Comparison of ENCODE assay signal across 24 mouse cellular contexts in the genomic region with DNA sequence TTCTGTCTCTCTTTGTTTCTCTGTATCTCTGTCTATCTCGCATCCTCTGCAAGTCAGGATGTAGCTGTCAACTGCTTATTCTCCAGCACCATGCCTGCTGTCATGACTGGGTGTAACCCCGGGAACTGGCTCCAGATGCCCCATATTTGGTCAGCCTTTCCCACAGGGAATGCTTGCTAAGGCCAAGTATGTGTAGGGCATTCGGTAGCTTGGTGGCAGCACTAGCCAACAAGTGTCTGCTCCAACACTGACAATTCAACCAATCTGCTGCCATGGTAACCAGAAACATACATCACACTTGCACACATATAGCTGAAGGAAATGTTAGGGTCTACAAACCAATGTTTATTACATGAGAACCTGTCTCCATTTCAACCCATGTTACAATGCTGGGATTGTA. TPM values are rescaled to one million over a fixed set of nuclear protein-coding genes. Genes with fewer than 3 reads are reported as not detected.
DNase-seq lines count a peak whose midpoint lies in the region; ATAC-seq and TF ChIP-seq lines count a peak whose summit lies in the region.
"Had no signal": no experiment of that assay in that cellular context is flagged by ENCODE, and none has a peak within 500 bp of the region (broad histone marks: within the 10 kb centered on the region; RNA-seq: fewer than 3 reads in every experiment).

No protein-coding gene starts in this region.

- H3K27me3 ChIP-seq in heart, embryonic 10.5 days (ENCODE audit: insufficient read depth, poor library complexity, severe bottlenecking), result peaks cover 6% of the 10 kb centered on the region; the same call in 1 of the 2 replicates
- no peaks in the 10 kb centered on the region for H3K27me3 ChIP-seq in lung, embryonic 14.5 days (ENCODE audit: insufficient read depth, low read length)
- no peaks in the 10 kb centered on the region; the same call in 1 of the 2 replicates for H3K27me3 ChIP-seq in heart, embryonic 12.5 days (replicated peaks)
- H3K27me3 ChIP-seq: heart, embryonic 15.5 days; intestine, embryonic 15.5 days; limb, embryonic 15.5 days; midbrain, embryonic 12.5 days; Patski had no signal

- ATAC-seq in lung, embryonic 14.5 days (ENCODE audit: insufficient read depth), result 0 out of 2 replicates have a peak, but pooled peaks have one; percentile 27
- peak; percentile 69; the same call in 1 of the 2 replicates for ATAC-seq in heart, embryonic 12.5 days (ENCODE audit: insufficient number of reproducible peaks, low FRiP score)
- ATAC-seq: intestine, embryonic 15.5 days; Patski had no signal

- no peak overlapping the region for H3K9ac ChIP-seq in lung, embryonic 14.5 days
- no peak overlapping the region for H3K9ac ChIP-seq in heart, embryonic 12.5 days
- H3K9ac ChIP-seq: heart, embryonic 15.5 days; hindbrain, embryonic 14.5 days; intestine, embryonic 15.5 days; limb, embryonic 15.5 days; liver, embryonic 14.5 days; midbrain, embryonic 12.5 days had no signal

- peak; percentile 94 for DNase-seq in heart, adult 11 months
- no peak for DNase-seq in heart, embryonic 10.5 days (ENCODE audit: low spot score)
- no peak for DNase-seq in lung, embryonic 14.5 days
- no peak for DNase-seq in lung, postnatal 14 days
- DNase-seq in heart, postnatal 4 days, result peak; percentile 29
- DNase-seq in gastrocnemius, adult 8-10 months (ENCODE audit: low spot score in 2 of 2), result no peak
- DNase-seq: adrenal gland, postnatal 36 days; B cell, adult 2 months; cerebellum, adult 11 months; cerebellum, postnatal 10 days; kidney, adult 8-10 months; kidney, postnatal 10 days; left cerebral cortex, postnatal 4 days; thymus, postnatal 14 days had no signal

- no peak overlapping the region for H3K27ac ChIP-seq in heart, embryonic 10.5 days
- no peak overlapping the region for H3K27ac ChIP-seq in lung, embryonic 14.5 days (ENCODE audit: low read depth)
- no peak overlapping the region for H3K27ac ChIP-seq in heart, embryonic 12.5 days (ENCODE audit: poor library complexity, severe bottlenecking)
- H3K27ac ChIP-seq: hindbrain, embryonic 14.5 days; intestine, embryonic 15.5 days; limb, embryonic 15.5 days; liver, embryonic 14.5 days; midbrain, embryonic 12.5 days had no signal

- peaks cover 24% of the 10 kb centered on the region for H3K4me1 ChIP-seq in heart, embryonic 10.5 days
- peaks cover 17% of the 10 kb centered on the region for H3K4me1 ChIP-seq in lung, embryonic 14.5 days (ENCODE audit: insufficient read depth)
- peaks cover 23% of the 10 kb centered on the region for H3K4me1 ChIP-seq in heart, embryonic 12.5 days (replicated peaks)

- H3K9me3 ChIP-seq in heart, embryonic 10.5 days, result no peaks in the 10 kb centered on the region
- H3K9me3 ChIP-seq in lung, embryonic 14.5 days (ENCODE audit: low read depth, low read length), result no peaks in the 10 kb centered on the region
- no peaks in the 10 kb centered on the region for H3K9me3 ChIP-seq in heart, embryonic 12.5 days (replicated peaks)
- H3K9me3 ChIP-seq: G1E; heart, embryonic 15.5 days; intestine, embryonic 15.5 days; limb, embryonic 15.5 days; midbrain, embryonic 12.5 days had no signal

- no peak overlapping the region for H3K4me2 ChIP-seq in lung, embryonic 14.5 days
- H3K4me2 ChIP-seq in heart, embryonic 12.5 days, result no peak overlapping the region
- H3K4me2 ChIP-seq: heart, embryonic 15.5 days; hindbrain, embryonic 14.5 days; intestine, embryonic 15.5 days; limb, embryonic 15.5 days; midbrain, embryonic 12.5 days had no signal

- no peaks in the 10 kb centered on the region for H3K36me3 ChIP-seq in heart, embryonic 10.5 days
- H3K36me3 ChIP-seq in lung, embryonic 14.5 days (ENCODE audit: insufficient read depth), result no peaks in the 10 kb centered on the region
- H3K36me3 ChIP-seq in heart, embryonic 12.5 days, result no peaks in the 10 kb centered on the region
- H3K36me3 ChIP-seq: G1E; heart, embryonic 15.5 days; intestine, embryonic 15.5 days; limb, embryonic 15.5 days; midbrain, embryonic 12.5 days had no signal

- no peak for TF ChIP-seq CTCF in lung, embryonic 14.5 days (IDR thresholded peaks at IDR 0.05; ENCODE audit: low read depth)

- no peak overlapping the region for H3K4me3 ChIP-seq in heart, embryonic 10.5 days
- no peak overlapping the region for H3K4me3 ChIP-seq in lung, embryonic 14.5 days (ENCODE audit: low read depth, low read length)
- no peak overlapping the region for H3K4me3 ChIP-seq in heart, embryonic 12.5 days
- H3K4me3 ChIP-seq: heart, embryonic 15.5 days; intestine, embryonic 15.5 days; limb, embryonic 15.5 days; midbrain, embryonic 12.5 days had no signal

- WGBS in heart, embryonic 10.5 days, result 39% methylated on average over 3 of the region's 3 CpGs
- WGBS in lung, embryonic 14.5 days, result 65% methylated on average over 3 of the region's 3 CpGs
- 34% methylated on average over 3 of the region's 3 CpGs for WGBS in heart, embryonic 12.5 days

RNA-seq across cellular contexts. Expression of a gene that starts 21.8 kb away (rescaled TPM):
- 0.09 TPM in 1 of 2 replicates, not detected in the other for polyA plus RNA-seq in heart, embryonic 10.5 days (2016; fragmentation: Nextera tagmentation; extraction: Ambion mirVana)
- polyA plus RNA-seq in lung, embryonic 14.5 days (2014; fragmentation: Nextera tagmentation; extraction: Ambion mirVana), result 0.36 and 0.51 TPM in 2 replicates
- not detected in 2 replicates for polyA plus RNA-seq in heart, embryonic 12.5 days (2016; fragmentation: Nextera tagmentation; extraction: Ambion mirVana)
- under 1 TPM; 0.41 to 0.43 TPM for total RNA-seq in heart, postnatal 4 days (2021)
- under 1 TPM in 1 of 4 experiments, not detected in 3; 0.11 TPM for total RNA-seq in gastrocnemius, adult 8-10 months (2022)
- total RNA-seq: CH12.LX, G1E had no signal
- polyA plus RNA-seq: G1E; liver, embryonic 14.5 days had no signal

Comparison
In these comparisons a context has a peak if more than half of its experiments do, and no peak if none do; other contexts are left out.
1. DNase-seq: peak in heart, adult 11 months (single experiment) and heart, postnatal 4 days (single experiment); none in heart, embryonic 10.5 days (single experiment), lung, embryonic 14.5 days (single experiment), lung, postnatal 14 days (single experiment) and gastrocnemius, adult 8-10 months (0 of 2).